32 mouse cellular contexts compared by ENCODE assay signal in genomic region chr1:43436554-43436953, GRCm38 (mm10).
"Had no signal": no experiment of that assay in that cellular context is flagged by ENCODE, and none has a peak within 500 bp of the region (broad histone marks: within the 10 kb centered on the region; RNA-seq: fewer than 3 reads in every experiment).

No protein-coding gene starts in this region.

- H3K4me1 ChIP-seq: limb, embryonic 10.5 days; limb, embryonic 12.5 days; limb, embryonic 13.5 days; limb, embryonic 15.5 days; liver, embryonic 15.5 days; lung, embryonic 15.5 days; midbrain, embryonic 10.5 days; midbrain, embryonic 12.5 days; midbrain, embryonic 13.5 days; midbrain, embryonic 15.5 days; neural tube, embryonic 12.5 days had no signal

- DNase-seq: left cerebral cortex, postnatal 4 days; liver; liver, embryonic 13.5 days; liver, postnatal 0 days; lung, adult 18-20 months; lung, adult 2 months; lung, embryonic 14.5 days; lung, postnatal 10 days; lung, postnatal 14 days; lung, postnatal 36 days; lung, postnatal 4 days; midbrain, embryonic 14.5 days had no signal

- ATAC-seq: liver, embryonic 12.5 days; liver, postnatal 0 days; lung, postnatal 0 days; midbrain, embryonic 13.5 days; midbrain, embryonic 15.5 days; midbrain, embryonic 16.5 days had no signal

- H3K27ac ChIP-seq: limb, embryonic 10.5 days; limb, embryonic 12.5 days; limb, embryonic 13.5 days; limb, embryonic 15.5 days; liver, embryonic 12.5 days; liver, embryonic 13.5 days; liver, embryonic 14.5 days; liver, embryonic 15.5 days; lung, embryonic 15.5 days; macrophage; midbrain, embryonic 10.5 days; midbrain, embryonic 12.5 days; midbrain, embryonic 13.5 days; midbrain, embryonic 15.5 days; neural tube, embryonic 12.5 days had no signal

- H3K9me3 ChIP-seq: limb, embryonic 10.5 days; limb, embryonic 12.5 days; limb, embryonic 13.5 days; limb, embryonic 15.5 days; liver, embryonic 12.5 days; liver, embryonic 13.5 days; liver, embryonic 15.5 days; lung, embryonic 15.5 days; megakaryocyte, embryonic 14.5 days; midbrain, embryonic 10.5 days; midbrain, embryonic 12.5 days; midbrain, embryonic 13.5 days; midbrain, embryonic 15.5 days; neural tube, embryonic 12.5 days had no signal

- H3K4me2 ChIP-seq: limb, embryonic 12.5 days; limb, embryonic 13.5 days; limb, embryonic 15.5 days; liver, embryonic 11.5 days; liver, embryonic 12.5 days; liver, embryonic 13.5 days; liver, embryonic 15.5 days; lung, embryonic 14.5 days; lung, embryonic 15.5 days; midbrain, embryonic 11.5 days; midbrain, embryonic 12.5 days; midbrain, embryonic 13.5 days; midbrain, embryonic 15.5 days; neural tube, embryonic 12.5 days had no signal

- H3K9ac ChIP-seq: limb, embryonic 12.5 days; limb, embryonic 13.5 days; limb, embryonic 15.5 days; liver, embryonic 12.5 days; liver, embryonic 13.5 days; liver, embryonic 14.5 days; liver, embryonic 15.5 days; liver, postnatal 0 days; lung, embryonic 14.5 days; lung, embryonic 15.5 days; midbrain, embryonic 12.5 days; midbrain, embryonic 13.5 days; midbrain, embryonic 15.5 days; neural tube, embryonic 12.5 days had no signal

- H3K36me3 ChIP-seq: limb, embryonic 10.5 days; limb, embryonic 12.5 days; limb, embryonic 13.5 days; limb, embryonic 15.5 days; liver, embryonic 12.5 days; liver, embryonic 13.5 days; liver, embryonic 15.5 days; lung, embryonic 15.5 days; midbrain, embryonic 10.5 days; midbrain, embryonic 12.5 days; midbrain, embryonic 13.5 days; midbrain, embryonic 15.5 days; neural tube, embryonic 12.5 days had no signal

- H3K27me3 ChIP-seq: limb, embryonic 12.5 days; limb, embryonic 13.5 days; limb, embryonic 15.5 days; liver, embryonic 12.5 days; liver, embryonic 13.5 days; liver, embryonic 15.5 days; lung, embryonic 15.5 days; megakaryocyte, embryonic 14.5 days; midbrain, embryonic 12.5 days; midbrain, embryonic 13.5 days; midbrain, embryonic 15.5 days; neural tube, embryonic 12.5 days had no signal

- H3K4me3 ChIP-seq: limb, embryonic 10.5 days; limb, embryonic 12.5 days; limb, embryonic 13.5 days; limb, embryonic 15.5 days; liver, embryonic 12.5 days; liver, embryonic 13.5 days; liver, embryonic 15.5 days; lung, embryonic 15.5 days; megakaryocyte, embryonic 14.5 days; midbrain, embryonic 10.5 days; midbrain, embryonic 12.5 days; midbrain, embryonic 13.5 days; midbrain, embryonic 15.5 days; myocyte; neural tube, embryonic 12.5 days had no signal
